Mouse (Mus musculus): Measurements from ENCODE around the gene Ogdhl. TPM values are rescaled to one million over a fixed set of nuclear protein-coding genes. Genes with fewer than 3 reads are reported as not detected.

Ogdhl gene
- polyA plus RNA-seq (2015; fragmentation: Nextera tagmentation; extraction: Ambion mirVana) = 6.4 and 8.5 TPM in 2 replicates

DNA sequence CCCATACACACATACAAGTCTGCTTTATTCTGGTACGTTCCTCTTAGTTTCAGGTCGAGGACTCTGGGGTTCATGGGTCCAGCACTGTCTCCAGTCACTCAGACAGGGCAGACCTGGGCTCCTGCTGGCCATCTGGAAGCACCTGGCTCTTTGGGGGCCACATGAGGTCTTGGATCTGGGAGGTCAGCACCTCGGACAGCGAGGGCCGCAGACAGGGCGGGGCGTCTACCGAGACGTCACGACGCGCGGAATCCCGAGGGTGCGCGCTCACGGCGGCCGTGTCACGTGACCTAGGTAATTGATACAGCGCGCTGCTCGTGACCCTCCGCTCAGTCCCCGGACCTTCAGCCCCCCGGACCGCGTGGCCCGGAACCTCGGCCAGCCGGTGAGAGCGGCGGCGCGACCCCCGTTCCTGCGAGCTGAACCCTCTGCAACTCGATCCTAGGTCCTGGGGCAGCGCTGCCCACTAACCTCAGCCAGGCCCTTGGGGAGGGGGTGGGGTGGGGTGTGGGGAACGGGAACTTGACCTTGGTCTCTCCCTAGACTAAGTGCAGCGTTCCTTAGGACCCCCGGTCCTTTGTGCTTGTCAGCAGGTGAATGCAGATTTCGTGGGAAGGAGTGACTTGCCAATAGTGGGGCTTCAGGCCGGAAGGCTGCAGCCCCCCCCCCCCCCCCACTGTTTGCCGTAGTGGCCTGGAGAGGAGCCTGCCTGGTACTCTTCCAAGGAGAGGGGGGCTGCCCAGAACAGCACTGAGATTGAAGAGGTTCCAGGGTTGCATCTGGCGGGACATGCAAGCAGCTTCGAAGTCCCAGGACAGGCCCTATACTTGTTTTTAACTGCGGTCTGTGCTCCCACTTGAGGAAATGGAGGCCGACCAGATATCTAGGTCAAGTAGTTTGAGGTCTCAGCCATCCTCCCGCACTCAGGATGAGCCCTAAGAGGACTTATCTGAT lies at the start of gene Ogdhl:
TSS of gene Ogdhl (plus strand) at position 288 of the 954 bp plus-strand sequence.

DNA sequence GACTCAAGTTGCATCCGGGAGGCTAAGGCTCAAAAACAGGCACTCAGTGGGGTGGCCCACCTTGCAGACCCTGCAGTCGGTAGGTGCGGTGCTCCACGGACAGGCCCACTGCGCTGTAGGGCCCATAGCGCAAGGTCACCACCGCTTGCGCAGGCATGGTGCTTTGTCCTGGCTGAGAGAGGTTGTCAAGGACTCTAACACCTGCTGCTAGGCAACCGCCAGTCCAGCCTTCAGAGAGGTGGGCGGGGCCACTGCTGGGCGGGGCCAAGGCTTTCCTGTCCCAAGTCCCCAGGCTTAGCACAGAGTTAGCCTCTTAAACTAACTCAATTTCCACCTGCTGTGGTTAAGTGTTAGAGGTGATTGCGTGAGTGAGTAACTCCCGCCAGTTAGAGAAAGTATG lies 66.4 kb downstream of the Ogdhl start, which contains the start of gene 1700024G13Rik:
TSS of gene 1700024G13Rik (minus strand) at position 196 of the 400 bp plus-strand sequence.

Other genes with a start within 250 kb of the Ogdhl start
- 23.4 and 27.6 TPM in 2 replicates for gene Oxnad1, start 236.6 kb upstream of the Ogdhl start, polyA plus RNA-seq (2015; fragmentation: Nextera tagmentation; extraction: Ambion mirVana)
- 88.8 and 92.0 TPM in 2 replicates for gene Dph3, start 236.3 kb upstream of the Ogdhl start, polyA plus RNA-seq (2015; fragmentation: Nextera tagmentation; extraction: Ambion mirVana)
- gene Msmb, start 180.0 kb upstream of the Ogdhl start, polyA plus RNA-seq (2015; fragmentation: Nextera tagmentation; extraction: Ambion mirVana) = not detected in 2 replicates
- 34.0 and 55.2 TPM in 2 replicates for gene Ncoa4, start 162.2 kb upstream of the Ogdhl start, polyA plus RNA-seq (2015; fragmentation: Nextera tagmentation; extraction: Ambion mirVana)
- 398 and 412 TPM in 2 replicates for gene Timm23, start 120.1 kb upstream of the Ogdhl start, polyA plus RNA-seq (2015; fragmentation: Nextera tagmentation; extraction: Ambion mirVana)
- gene Parg, start 120.1 kb upstream of the Ogdhl start, polyA plus RNA-seq (2015; fragmentation: Nextera tagmentation; extraction: Ambion mirVana) = 16.9 and 17.5 TPM in 2 replicates
- not detected in 2 replicates for gene 1700024G13Rik, start 66.4 kb downstream of the Ogdhl start, polyA plus RNA-seq (2015; fragmentation: Nextera tagmentation; extraction: Ambion mirVana)
- not detected in 2 replicates for gene Slc18a3, start 142.8 kb downstream of the Ogdhl start, polyA plus RNA-seq (2015; fragmentation: Nextera tagmentation; extraction: Ambion mirVana)
- gene Chat, start 144.0 kb downstream of the Ogdhl start, polyA plus RNA-seq (2015; fragmentation: Nextera tagmentation; extraction: Ambion mirVana) = not detected in 2 replicates
- 8.4 and 9.0 TPM in 2 replicates for gene Ercc6, start 191.5 kb downstream of the Ogdhl start, polyA plus RNA-seq (2015; fragmentation: Nextera tagmentation; extraction: Ambion mirVana)

All from skeletal muscle tissue, postnatal 0 days (tissue).